Mouse (Mus musculus) erythroblast, embryonic 14.5 days (primary cell): ENCODE data around the gene BC030867. TPM values are rescaled to one million over a fixed set of nuclear protein-coding genes. Genes with fewer than 3 reads are reported as not detected.

Source experiments
- H3K27me3 ChIP-seq: 2 replicates; pipeline ENCODE4 v1.6.1; 2012; ENCODE audit warnings: inconsistent platforms; ENCODE audit not compliant: control insufficient read depth
- H3K36me3 ChIP-seq: 2 replicates; pipeline ENCODE4 v1.6.1; 2012; ENCODE audit warnings: mild to moderate bottlenecking, inconsistent platforms; ENCODE audit not compliant: control insufficient read depth
- H3K4me1 ChIP-seq: 2 replicates; pipeline ENCODE4 v1.6.1; 2012; ENCODE audit warnings: inconsistent platforms; ENCODE audit not compliant: control insufficient read depth
- H3K4me3 ChIP-seq: replicated peaks from 2 replicates; pipeline ENCODE3; 2012; ENCODE audit warnings: moderate library complexity, mild to moderate bottlenecking, inconsistent platforms
- H3K9me3 ChIP-seq: 2 replicates; pipeline ENCODE4 v1.6.1; 2012; ENCODE audit warnings: low read length, inconsistent platforms, mixed read lengths; ENCODE audit not compliant: control insufficient read depth
- GATA1 ChIP-seq: IDR thresholded peaks from 2 replicates; pipeline ENCODE4 v1.6.1; 2012; ENCODE audit warnings: low read length, inconsistent platforms, mixed read lengths
- TAL1 ChIP-seq: IDR thresholded peaks from 3 replicates; pipeline ENCODE4 v1.6.1; 2012; ENCODE audit warnings: low read length, inconsistent platforms, mixed read lengths
- polyA plus RNA-seq: library from polyadenylated mRNA; stranded (reverse); fragments of >175 nt; gene quantifications from 2 replicates; pipeline ENCODE4 v1.2.3, GENCODE M21; 2012

BC030867 gene
- polyA plus RNA-seq, 1 experiment = 0.50 TPM

- no peaks in the 10 kb centered on the region for H3K9me3 ChIP-seq
- H3K27me3 ChIP-seq = no peaks in the 10 kb centered on the region
- H3K4me3 ChIP-seq = peak overlapping the region; percentile 84
- peaks cover 55% of the 10 kb centered on the region for H3K4me1 ChIP-seq
- TF ChIP-seq TAL1 = no peak
- TF ChIP-seq GATA1 = no peak
- peaks cover 53% of the 10 kb centered on the region for H3K36me3 ChIP-seq
Measured at GRCm38 (mm10) chr11:102294887-102295597, 46.4 kb downstream of the BC030867 start.

- H3K4me3 ChIP-seq = peak overlapping the region; percentile 84
- no peaks in the 10 kb centered on the region for H3K27me3 ChIP-seq
- peaks cover 46% of the 10 kb centered on the region for H3K36me3 ChIP-seq
- H3K4me1 ChIP-seq = peaks cover 50% of the 10 kb centered on the region
- peaks cover 2% of the 10 kb centered on the region; the same call in 1 of the 2 replicates for H3K9me3 ChIP-seq
- TF ChIP-seq TAL1 = no peak
- no peak for TF ChIP-seq GATA1
Measured at GRCm38 (mm10) chr11:102295598-102296471, 47.2 kb downstream of the BC030867 start.

- Histone ChIP-seq H3K36me3 (peaks cover 36% of the 10 kb centered on the region), H3K27me3 (no peaks in the 10 kb centered on the region), H3K9me3 (peaks cover 2% of the 10 kb centered on the region; the same call in 1 of the 2 replicates), H3K4me1 (peaks cover 47% of the 10 kb centered on the region), H3K4me3 (peak within 1 kb of the TSS; percentile 84)
- TF ChIP-seq TAL1 (no peak), GATA1 (no peak)
Measured at GRCm38 (mm10) chr11:102296491-102297472, 48.1 kb downstream of the BC030867 start, which contains the start of gene Atxn7l3. Atxn7l3 (minus strand) TSS chr11:102296631.

- TF ChIP-seq GATA1 (no peak), TAL1 (no peak)
- no peaks in the 10 kb centered on the region for H3K27me3 ChIP-seq
Measured at GRCm38 (mm10) chr11:102297577-102298556, 49.2 kb downstream of the BC030867 start.

GRCm38 (mm10) chr11:102299839-102300238 is 51.2 kb downstream of the BC030867 start:
- H3K4me1 ChIP-seq = peaks cover 38% of the 10 kb centered on the region
- TF ChIP-seq TAL1 (no peak), GATA1 (no peak)

More at GRCm38 (mm10) chr11:102297577-102298556, 49.2 kb downstream of the BC030867 start:
- Histone ChIP-seq H3K9me3 (peaks cover 2% of the 10 kb centered on the region; the same call in 1 of the 2 replicates), H3K4me1 (peaks cover 47% of the 10 kb centered on the region), H3K36me3 (peaks cover 25% of the 10 kb centered on the region), H3K4me3 (peak overlapping the region; percentile 84)

GRCm38 (mm10) chr11:102304141-102304540 is 55.5 kb downstream of the BC030867 start:
- Histone ChIP-seq H3K36me3 (peaks cover 49% of the 10 kb centered on the region), H3K4me1 (peaks cover 25% of the 10 kb centered on the region), H3K27me3 (no peaks in the 10 kb centered on the region), H3K9me3 (peaks cover 2% of the 10 kb centered on the region; the same call in 1 of the 2 replicates), H3K4me3 (no peak overlapping the region)
- no peak for TF ChIP-seq TAL1
- no peak for TF ChIP-seq GATA1

More at GRCm38 (mm10) chr11:102299839-102300238, 51.2 kb downstream of the BC030867 start:
- peaks cover 12% of the 10 kb centered on the region for H3K36me3 ChIP-seq
- no peak overlapping the region for H3K4me3 ChIP-seq
- no peaks in the 10 kb centered on the region for H3K27me3 ChIP-seq
- peaks cover 2% of the 10 kb centered on the region; the same call in 1 of the 2 replicates for H3K9me3 ChIP-seq

GRCm38 (mm10) chr11:102305359-102305758 is 56.7 kb downstream of the BC030867 start:
- Histone ChIP-seq H3K4me3 (no peak overlapping the region), H3K36me3 (peaks cover 61% of the 10 kb centered on the region), H3K27me3 (no peaks in the 10 kb centered on the region), H3K9me3 (no peaks in the 10 kb centered on the region), H3K4me1 (peaks cover 31% of the 10 kb centered on the region)
- TF ChIP-seq GATA1 (no peak), TAL1 (no peak)
